Mouse (Mus musculus) liver, embryonic 14.5 days (tissue): ENCODE measurements at regions not wholly inside any gene's neighbourhood (a gene's known extent, or its start where the extent isn't known, plus 50 kb on each side); places are given as distances from the start of the nearest gene placed in this dataset.

ENCODE experiments used
- CTCF ChIP-seq: IDR thresholded peaks from 2 replicates; pipeline ENCODE4 v1.5.1; 2016; ENCODE audit warnings: antibody characterized with exemption, low read depth, control low read depth
- EP300 ChIP-seq: IDR thresholded peaks from 2 replicates; pipeline ENCODE4 v1.6.1; 2016; ENCODE audit warnings: antibody characterized with exemption, low read depth

GRCm38 (mm10) chr6:148539207-148539960 lies 95.2 kb upstream of the Tmtc1 start:
- TF ChIP-seq CTCF = no peak
- TF ChIP-seq EP300 = no peak
